Mouse (Mus musculus) forebrain, postnatal 0 days (tissue): ENCODE data around the gene Ttc16. TPM values are rescaled to one million over a fixed set of nuclear protein-coding genes. Genes with fewer than 3 reads are reported as not detected.

ENCODE experiments used
- ATAC-seq: fragments of 200-750 bp; cut with Nextera tagmentation; 2 replicates; pipeline ENCODE4 v1.8.0; 2017; ENCODE audit warnings: mild to moderate bottlenecking, moderate library complexity
- DNase-seq: peaks from one replicate; pipeline ENCODE4 v3.0.0-alpha.2; 2015
- H3K27ac ChIP-seq: fragments of 300-500 bp; sonication (generic); 2 replicates; pipeline ENCODE4 v1.5.1; 2014; ENCODE audit warnings: low read depth, mild to moderate bottlenecking, antibody characterized with exemption, low read length, moderate library complexity, mixed read lengths
- H3K27me3 ChIP-seq: fragments of 300-500 bp; sonication (generic); 2 replicates; pipeline ENCODE4 v1.6.1; 2014; ENCODE audit warnings: mild to moderate bottlenecking, low read length, mixed read lengths; ENCODE audit not compliant: insufficient read depth
- H3K36me3 ChIP-seq: fragments of 300-500 bp; sonication (generic); 2 replicates; pipeline ENCODE4 v1.6.1; 2014; ENCODE audit warnings: mild to moderate bottlenecking, moderate library complexity; ENCODE audit not compliant: insufficient read depth
- H3K4me1 ChIP-seq: fragments of 300-500 bp; sonication (generic); 2 replicates; pipeline ENCODE4 v1.6.1; 2014; ENCODE audit warnings: antibody characterized with exemption; ENCODE audit not compliant: insufficient read depth
- H3K4me2 ChIP-seq: fragments of 300-500 bp; sonication (generic); 2 replicates; pipeline ENCODE4 v1.6.1; 2014; ENCODE audit warnings: low read depth, mild to moderate bottlenecking, moderate library complexity
- H3K4me3 ChIP-seq: fragments of 300-500 bp; sonication (generic); 2 replicates; pipeline ENCODE4 v1.5.1; 2014; ENCODE audit warnings: low read depth, low read length, mixed read lengths
- H3K9ac ChIP-seq: fragments of 300-500 bp; sonication (generic); 2 replicates; pipeline ENCODE4 v1.6.1; 2014; ENCODE audit warnings: mild to moderate bottlenecking
- H3K9me3 ChIP-seq: fragments of 300-500 bp; sonication (generic); 2 replicates; pipeline ENCODE4 v1.6.1; 2016; ENCODE audit warnings: low read length
- CTCF ChIP-seq: sonication (generic); IDR thresholded peaks from 2 replicates; pipeline ENCODE4 v1.5.1; 2016; ENCODE audit warnings: antibody characterized with exemption, control low read depth, low read depth
- WGBS: fragments of 180-500 bp; shearing (Covaris S2); extraction: QIAGEN DNeasy Blood & Tissue Kit; methylation state at CpG from one replicate; pipeline ENCODE4 v1.1.7; 2014; 5-methylcytosine and 5-hydroxymethylcytosine counted together
- microRNA counts: library from miRNA; unstranded; fragments of <30 nt; microRNA quantifications from one replicate; lab custom pipeline; 2015
- microRNA-seq, 2 experiments: library from miRNA; unstranded; fragments of <30 nt; microRNA quantifications; one replicate each; pipeline ENCODE4; 2016
- polyA plus RNA-seq: library from polyadenylated mRNA; unstranded; fragments of >200 nt; fragmentation: Nextera tagmentation; extraction: Ambion mirVana; gene quantifications from 2 replicates; pipeline ENCODE4 v1.2.1, GENCODE M21; 2015
- total RNA-seq: library from RNA; depleted of rRNA; stranded (reverse); fragments of >200 nt; gene quantifications from 2 replicates; pipeline ENCODE4 v1.2.3, GENCODE M21; 2014; rRNA removed

Gene Ttc16
- total and polyA plus RNA-seq, 2 experiments from 2014 or later = 1.00 to 1.2 TPM

- Histone ChIP-seq H3K4me2 (no peak overlapping the region), H3K4me1 (peaks cover 3% of the 10 kb centered on the region), H3K9me3 (no peaks in the 10 kb centered on the region), H3K9ac (no peak overlapping the region), H3K27ac (no peak overlapping the region), H3K27me3 (no peaks in the 10 kb centered on the region), H3K4me3 (no peak overlapping the region), H3K36me3 (peaks cover 60% of the 10 kb centered on the region)
- peak; percentile 83 for TF ChIP-seq CTCF
- DNase-seq (peak; percentile 73), ATAC-seq (no peak)
- 32% methylated on average over 3 of the region's 3 CpGs for WGBS
Observed at GRCm38 (mm10) chr2:32708643-32709042, 66.8 kb downstream of the Ttc16 start.

MicroRNAs encoded within 50 kb of the gene (microRNA counts, 519-probe panel; counts per million panel counts)
- not detected for microRNA mmu-miR-2861 (lab: Ali Mortazavi, UCI)

Small RNA genes lying within 50 kb of the gene (microRNA-seq; reads per million reads assigned to microRNA genes)
- 0 reads per million in 2 experiments for gene Mir2861
- gene Mir3960 = 0 to 0.12 reads per million in 2 experiments

Other genes starting within 250 kb of the Ttc16 start
- gene Fam102a, start 240.3 kb downstream of the Ttc16 start, total RNA-seq = 17.6 and 19.7 TPM in 2 replicates
- gene Fam102a, start 240.3 kb downstream of the Ttc16 start, polyA plus RNA-seq = 7.2 and 7.5 TPM in 2 replicates
- gene Dpm2, start 204.8 kb downstream of the Ttc16 start, total RNA-seq = 59.2 and 60.5 TPM in 2 replicates
- 142 and 152 TPM in 2 replicates for gene Dpm2, start 204.8 kb downstream of the Ttc16 start, polyA plus RNA-seq
- 6.4 and 11.8 TPM in 2 replicates for gene Pip5kl1, start 200.8 kb downstream of the Ttc16 start, total RNA-seq
- 5.6 and 8.2 TPM in 2 replicates for gene Pip5kl1, start 200.8 kb downstream of the Ttc16 start, polyA plus RNA-seq
- 0.38 and 1.0 TPM in 2 replicates for gene 9430097D07Rik, start 199.9 kb downstream of the Ttc16 start, total RNA-seq
- gene 9430097D07Rik, start 199.9 kb downstream of the Ttc16 start, polyA plus RNA-seq = 0.26 and 0.45 TPM in 2 replicates
- 32.4 and 35.5 TPM in 2 replicates for gene St6galnac4, start 188.5 kb downstream of the Ttc16 start, total RNA-seq
- 31.3 and 33.2 TPM in 2 replicates for gene St6galnac4, start 188.5 kb downstream of the Ttc16 start, polyA plus RNA-seq
- 65.3 and 72.9 TPM in 2 replicates for gene St6galnac6, start 175.9 kb downstream of the Ttc16 start, total RNA-seq
- gene St6galnac6, start 175.9 kb downstream of the Ttc16 start, polyA plus RNA-seq = 34.8 and 42.3 TPM in 2 replicates
- gene Ak1, start 153.9 kb downstream of the Ttc16 start, total RNA-seq = 114 and 123 TPM in 2 replicates
- 119 and 123 TPM in 2 replicates for gene Ak1, start 153.9 kb downstream of the Ttc16 start, polyA plus RNA-seq
- 8.2 and 14.7 TPM in 2 replicates for gene Eng, start 129.0 kb downstream of the Ttc16 start, total RNA-seq
- 19.3 and 22.1 TPM in 2 replicates for gene Eng, start 129.0 kb downstream of the Ttc16 start, polyA plus RNA-seq
- 22.4 and 31.5 TPM in 2 replicates for gene Fpgs, start 71.5 kb downstream of the Ttc16 start, total RNA-seq
- 20.7 and 22.0 TPM in 2 replicates for gene Fpgs, start 71.5 kb downstream of the Ttc16 start, polyA plus RNA-seq
- gene Cdk9, start 62.6 kb downstream of the Ttc16 start, total RNA-seq = 90.5 and 94.5 TPM in 2 replicates
- gene Cdk9, start 62.6 kb downstream of the Ttc16 start, polyA plus RNA-seq = 66.5 and 67.5 TPM in 2 replicates
- 16.5 and 24.1 TPM in 2 replicates for gene Sh2d3c, start 54.6 kb downstream of the Ttc16 start, total RNA-seq
- gene Sh2d3c, start 54.6 kb downstream of the Ttc16 start, polyA plus RNA-seq = 41.3 and 48.9 TPM in 2 replicates
- 2.1 and 4.3 TPM in 2 replicates for gene 6330409D20Rik, start 34.6 kb downstream of the Ttc16 start, total RNA-seq
- gene 6330409D20Rik, start 34.6 kb downstream of the Ttc16 start, polyA plus RNA-seq = 2.2 and 2.9 TPM in 2 replicates
- gene Tor2a, start 18.4 kb downstream of the Ttc16 start, total RNA-seq = 51.4 and 54.3 TPM in 2 replicates
- gene Tor2a, start 18.4 kb downstream of the Ttc16 start, polyA plus RNA-seq = 40.7 and 44.8 TPM in 2 replicates
- gene Ptrh1, start 153 bp upstream of the Ttc16 start, total RNA-seq = 2.4 and 5.5 TPM in 2 replicates
- 4.0 and 4.8 TPM in 2 replicates for gene Ptrh1, start 153 bp upstream of the Ttc16 start, polyA plus RNA-seq
- 1.0 and 1.2 TPM in 2 replicates for gene Cfap157, start 8.8 kb upstream of the Ttc16 start, total RNA-seq
- 0.94 and 2.8 TPM in 2 replicates for gene Cfap157, start 8.8 kb upstream of the Ttc16 start, polyA plus RNA-seq
- 109 and 135 TPM in 2 replicates for gene Stxbp1, start 71.6 kb upstream of the Ttc16 start, total RNA-seq
- 268 and 350 TPM in 2 replicates for gene Stxbp1, start 71.6 kb upstream of the Ttc16 start, polyA plus RNA-seq
- 38.1 and 43.9 TPM in 2 replicates for gene Fam129b, start 100.5 kb upstream of the Ttc16 start, total RNA-seq
- gene Fam129b, start 100.5 kb upstream of the Ttc16 start, polyA plus RNA-seq = 26.6 and 27.7 TPM in 2 replicates
- gene Rpl12, start 185.9 kb upstream of the Ttc16 start, total RNA-seq = 266 and 507 TPM in 2 replicates
- gene Rpl12, start 185.9 kb upstream of the Ttc16 start, polyA plus RNA-seq = 102 and 129 TPM in 2 replicates
- gene Lrsam1, start 186.0 kb upstream of the Ttc16 start, total RNA-seq = 23.1 and 28.7 TPM in 2 replicates
- gene Lrsam1, start 186.0 kb upstream of the Ttc16 start, polyA plus RNA-seq = 12.7 and 17.4 TPM in 2 replicates
- gene Slc2a8, start 206.4 kb upstream of the Ttc16 start, total RNA-seq = 18.9 and 26.9 TPM in 2 replicates
- 22.8 and 24.6 TPM in 2 replicates for gene Slc2a8, start 206.4 kb upstream of the Ttc16 start, polyA plus RNA-seq